Mouse (Mus musculus) heart, embryonic 15.5 days (tissue): ENCODE measurements at regions not wholly inside any gene's neighbourhood (a gene's known extent, or its start where the extent isn't known, plus 50 kb on each side); places are given as distances from the start of the nearest gene placed in this dataset.
A peak's percentile ranks its signal among the peaks of the same experiment; 100 is the strongest.

Experiments used
- ATAC-seq: fragments of 200-750 bp; cut with Nextera tagmentation; replicated peaks from 2 replicates; pipeline ENCODE4 v1.8.0; 2017; ENCODE audit warnings: low read depth, moderate TSS enrichment; ENCODE audit not compliant: insufficient number of reproducible peaks, insufficient read depth, low FRiP score
- H3K27ac ChIP-seq: fragments of 300-500 bp; sonication (generic); 2 replicates; pipeline ENCODE4 v1.5.1; 2015; ENCODE audit warnings: mild to moderate bottlenecking, inconsistent platforms
- H3K27me3 ChIP-seq: fragments of 300-500 bp; sonication (generic); 2 replicates; pipeline ENCODE4 v1.6.1; 2015; ENCODE audit warnings: inconsistent platforms
- H3K36me3 ChIP-seq: fragments of 300-500 bp; sonication (generic); 2 replicates; pipeline ENCODE4 v1.6.1; 2015; ENCODE audit warnings: mild to moderate bottlenecking, inconsistent platforms
- H3K4me1 ChIP-seq: fragments of 300-500 bp; sonication (generic); replicated peaks from 2 replicates; pipeline ENCODE4 v1.6.1; 2015; ENCODE audit warnings: inconsistent platforms
- H3K4me2 ChIP-seq: fragments of 300-500 bp; sonication (generic); 2 replicates; pipeline ENCODE4 v1.6.1; 2015; ENCODE audit warnings: inconsistent platforms, mild to moderate bottlenecking, moderate library complexity
- H3K4me3 ChIP-seq: fragments of 300-500 bp; sonication (generic); 2 replicates; pipeline ENCODE4 v1.5.1; 2015; ENCODE audit warnings: mild to moderate bottlenecking, inconsistent platforms
- H3K9ac ChIP-seq: fragments of 300-500 bp; sonication (generic); 2 replicates; pipeline ENCODE4 v1.6.1; 2015; ENCODE audit warnings: mild to moderate bottlenecking, inconsistent platforms
- H3K9me3 ChIP-seq: fragments of 300-500 bp; sonication (generic); replicated peaks from 2 replicates; pipeline ENCODE4 v1.6.1; 2016; ENCODE audit warnings: inconsistent platforms
- WGBS: fragments of 180-500 bp; shearing (Covaris S2); methylation state at CpG from one replicate; pipeline ENCODE4 v1.1.7; 2015; ENCODE audit warnings: mixed read lengths; 5-methylcytosine and 5-hydroxymethylcytosine counted together

- Histone ChIP-seq H3K27me3 (0 out of 2 replicates have a peak, but pooled peaks cover 3% of the 10 kb centered on the region), H3K4me3 (no peak overlapping the region), H3K27ac (no peak overlapping the region), H3K9ac (no peak overlapping the region), H3K36me3 (no peaks in the 10 kb centered on the region), H3K4me2 (no peak overlapping the region), H3K4me1 (peaks cover 30% of the 10 kb centered on the region), H3K9me3 (no peaks in the 10 kb centered on the region)
- no peak for ATAC-seq
- 83% methylated on average over 9 of the region's 9 CpGs for WGBS
Observed at GRCm38 (mm10) chr8:115476071-115476470, 231.5 kb downstream of the Maf start.

DNA sequence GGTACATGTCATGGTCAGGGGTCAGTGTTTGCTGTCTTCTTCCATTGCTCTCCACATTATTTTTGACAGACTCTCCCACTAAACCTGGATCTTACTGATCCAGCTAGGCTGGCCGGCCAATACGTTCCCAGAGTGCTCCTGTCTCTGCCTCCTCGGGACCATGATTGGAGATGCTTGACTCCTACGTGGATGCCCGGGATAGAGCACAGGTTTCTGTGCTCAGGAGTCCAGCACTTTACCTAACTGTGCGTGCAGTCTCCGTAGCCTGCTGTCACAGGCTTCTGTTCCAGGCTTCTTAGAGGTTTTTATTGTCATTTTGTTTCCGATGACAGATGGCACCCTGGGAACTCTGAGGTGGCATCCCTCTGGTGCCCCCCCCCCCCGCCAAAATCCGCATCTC, 232.4 kb downstream of the Maf start:
- H3K9me3 ChIP-seq: no peaks in the 10 kb centered on the region
- H3K27ac ChIP-seq: no peak overlapping the region
- no peak for ATAC-seq
- no peak overlapping the region for H3K4me3 ChIP-seq
- H3K4me1 ChIP-seq: peaks cover 21% of the 10 kb centered on the region
- H3K9ac ChIP-seq: no peak overlapping the region
- 84% methylated on average over 10 of the region's 10 CpGs for WGBS
- H3K27me3 ChIP-seq: 0 out of 2 replicates have a peak, but pooled peaks cover 3% of the 10 kb centered on the region
- no peak overlapping the region for H3K4me2 ChIP-seq
- no peaks in the 10 kb centered on the region for H3K36me3 ChIP-seq

GRCm38 (mm10) chr8:115473974-115474373, 233.6 kb downstream of the Maf start:
- Histone ChIP-seq H3K27ac (no peak overlapping the region), H3K4me1 (peaks cover 15% of the 10 kb centered on the region), H3K36me3 (no peaks in the 10 kb centered on the region), H3K27me3 (0 out of 2 replicates have a peak, but pooled peaks cover 3% of the 10 kb centered on the region), H3K9ac (no peak overlapping the region), H3K4me3 (no peak overlapping the region), H3K4me2 (peak overlapping the region; percentile 17; the same call in 1 of the 2 replicates), H3K9me3 (no peaks in the 10 kb centered on the region)
- 56% methylated on average over 8 of the region's 8 CpGs for WGBS
- no peak for ATAC-seq

DNA sequence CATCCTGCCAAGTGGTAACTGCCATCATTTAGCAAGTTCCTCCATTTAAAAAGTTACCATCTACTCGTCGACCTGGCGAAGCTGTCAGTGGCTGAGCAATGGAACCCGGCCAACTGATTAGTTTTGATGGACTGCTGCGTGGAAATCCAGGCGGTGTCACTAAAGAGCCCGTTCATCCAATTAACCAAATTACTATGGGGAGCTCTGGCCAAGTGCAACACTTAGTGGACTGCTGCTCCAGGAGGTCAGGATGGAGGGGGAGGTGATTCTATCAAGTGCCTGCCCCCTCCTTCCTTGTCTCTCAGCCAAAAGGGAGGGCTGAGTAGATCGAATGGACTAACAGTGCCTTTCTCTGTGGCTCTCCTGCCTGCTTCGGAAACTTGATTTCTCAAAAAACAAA, 241.0 kb downstream of the Maf start:
- Histone ChIP-seq H3K4me1 (peaks cover 9% of the 10 kb centered on the region; the same call in 1 of the 2 replicates), H3K36me3 (no peaks in the 10 kb centered on the region), H3K9ac (no peak overlapping the region), H3K27ac (no peak overlapping the region), H3K9me3 (no peaks in the 10 kb centered on the region), H3K4me3 (no peak overlapping the region), H3K27me3 (0 out of 2 replicates have a peak, but pooled peaks cover 4% of the 10 kb centered on the region), H3K4me2 (no peak overlapping the region)
- no peak for ATAC-seq
- 23% methylated on average over 9 of the region's 9 CpGs for WGBS

GRCm38 (mm10) chr8:115466122-115466521, 241.5 kb downstream of the Maf start:
- H3K9ac ChIP-seq: no peak overlapping the region
- H3K4me1 ChIP-seq: peaks cover 9% of the 10 kb centered on the region; the same call in 1 of the 2 replicates
- H3K4me3 ChIP-seq: no peak overlapping the region
- 73% methylated on average over 7 of the region's 7 CpGs for WGBS
- no peaks in the 10 kb centered on the region for H3K36me3 ChIP-seq
- 0 out of 2 replicates have a peak, but pooled peaks cover 4% of the 10 kb centered on the region for H3K27me3 ChIP-seq
- no peak overlapping the region for H3K4me2 ChIP-seq
- no peak for ATAC-seq
- no peak overlapping the region for H3K27ac ChIP-seq
- no peaks in the 10 kb centered on the region for H3K9me3 ChIP-seq

- Histone ChIP-seq H3K9ac (no peak overlapping the region), H3K4me3 (no peak overlapping the region), H3K36me3 (no peaks in the 10 kb centered on the region), H3K27me3 (0 out of 2 replicates have a peak, but pooled peaks cover 4% of the 10 kb centered on the region), H3K27ac (no peak overlapping the region), H3K9me3 (no peaks in the 10 kb centered on the region), H3K4me1 (peaks cover 9% of the 10 kb centered on the region; the same call in 1 of the 2 replicates), H3K4me2 (no peak overlapping the region)
- WGBS: 73% methylated on average over 6 of the region's 6 CpGs
- ATAC-seq: no peak
Observed at GRCm38 (mm10) chr8:115462657-115463056, 244.9 kb downstream of the Maf start.

DNA sequence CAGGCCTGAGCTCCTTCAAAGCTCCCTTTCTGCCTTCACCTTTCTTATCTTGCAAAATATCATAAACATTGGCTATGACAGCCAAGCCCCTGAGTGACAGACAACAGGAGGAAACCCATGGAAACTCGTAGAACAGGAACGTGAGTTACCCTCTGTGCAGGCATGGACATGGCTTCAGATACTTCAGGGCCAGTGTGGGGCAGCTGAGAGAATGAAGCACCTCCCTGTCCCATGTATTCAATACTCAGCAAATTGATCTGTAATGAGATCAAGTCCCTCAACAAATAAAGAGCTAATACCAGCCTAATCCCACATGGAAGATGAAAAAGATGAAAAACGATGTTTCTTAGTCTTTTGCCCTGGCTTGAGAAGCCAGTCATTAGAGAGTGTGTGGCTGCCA, 249.5 kb downstream of the Maf start:
- Histone ChIP-seq H3K27me3 (no peaks in the 10 kb centered on the region), H3K9me3 (no peaks in the 10 kb centered on the region), H3K4me1 (no peaks in the 10 kb centered on the region), H3K36me3 (no peaks in the 10 kb centered on the region), H3K4me2 (no peak overlapping the region), H3K27ac (no peak overlapping the region), H3K9ac (no peak overlapping the region), H3K4me3 (no peak overlapping the region)
- no peak for ATAC-seq
- 54% methylated on average over 3 of the region's 3 CpGs for WGBS

- Histone ChIP-seq H3K4me2 (no peak overlapping the region), H3K27ac (no peak overlapping the region), H3K4me3 (no peak overlapping the region), H3K9ac (no peak overlapping the region), H3K9me3 (no peaks in the 10 kb centered on the region), H3K4me1 (no peaks in the 10 kb centered on the region), H3K27me3 (no peaks in the 10 kb centered on the region), H3K36me3 (no peaks in the 10 kb centered on the region)
- no peak for ATAC-seq
- 71% methylated on average over 1 of the region's 1 CpGs for WGBS
Observed at GRCm38 (mm10) chr8:115450789-115451188, 256.8 kb downstream of the Maf start.

- Histone ChIP-seq H3K36me3 (no peaks in the 10 kb centered on the region), H3K4me2 (no peak overlapping the region), H3K4me3 (no peak overlapping the region), H3K27ac (no peak overlapping the region), H3K4me1 (no peaks in the 10 kb centered on the region), H3K27me3 (no peaks in the 10 kb centered on the region), H3K9ac (no peak overlapping the region), H3K9me3 (no peaks in the 10 kb centered on the region)
- 62% methylated on average over 3 of the region's 3 CpGs for WGBS
- ATAC-seq: no peak
Observed at GRCm38 (mm10) chr8:115448367-115448766, 259.2 kb downstream of the Maf start.

GRCm38 (mm10) chr8:115444519-115444918, 263.1 kb downstream of the Maf start:
- no peak for ATAC-seq
- H3K4me1 ChIP-seq: no peaks in the 10 kb centered on the region
- WGBS: 84% methylated on average over 5 of the region's 5 CpGs
- no peaks in the 10 kb centered on the region for H3K36me3 ChIP-seq
- no peak overlapping the region for H3K27ac ChIP-seq
- H3K4me3 ChIP-seq: no peak overlapping the region
- H3K9me3 ChIP-seq: no peaks in the 10 kb centered on the region
- H3K27me3 ChIP-seq: no peaks in the 10 kb centered on the region
- no peak overlapping the region for H3K4me2 ChIP-seq
- H3K9ac ChIP-seq: no peak overlapping the region

DNA sequence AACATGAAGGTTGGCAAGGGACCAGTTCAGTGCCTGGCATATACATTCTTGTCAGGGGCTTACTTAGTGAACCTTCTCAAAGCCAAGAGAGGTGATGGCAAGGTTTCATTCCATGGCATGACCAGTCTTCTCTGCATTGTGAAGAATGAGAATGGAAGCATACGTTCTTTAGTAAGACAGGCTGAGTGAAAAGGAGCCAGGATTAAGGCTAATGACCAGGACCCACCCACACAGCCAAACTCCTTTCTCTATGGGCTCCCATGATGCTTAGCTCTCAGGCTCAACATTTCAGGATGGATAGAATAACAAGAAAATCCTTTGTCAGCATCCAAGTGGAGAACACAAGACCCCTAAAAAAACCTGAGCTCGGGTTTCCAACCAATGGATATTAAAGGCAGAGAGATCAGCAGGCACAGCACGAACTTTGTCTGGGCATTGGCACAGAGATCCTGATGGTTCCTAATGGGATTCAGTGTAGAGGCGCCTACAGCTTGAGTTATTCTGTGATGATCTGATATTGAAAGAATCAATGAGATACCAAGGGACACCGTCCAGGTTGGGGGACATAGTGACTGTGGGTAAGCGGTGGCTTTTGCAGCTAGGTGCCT, 265.5 kb downstream of the Maf start:
- 82% methylated on average over 6 of the region's 6 CpGs for whole genome bisulfite sequencing
- Histone ChIP-seq H3K36me3 (no peaks in the 10 kb centered on the region), H3K27ac (no peak overlapping the region), H3K9me3 (no peaks in the 10 kb centered on the region), H3K4me3 (no peak overlapping the region), H3K9ac (no peak overlapping the region), H3K4me1 (no peaks in the 10 kb centered on the region), H3K27me3 (no peaks in the 10 kb centered on the region), H3K4me2 (no peak overlapping the region)
- no peak for ATAC-seq

DNA sequence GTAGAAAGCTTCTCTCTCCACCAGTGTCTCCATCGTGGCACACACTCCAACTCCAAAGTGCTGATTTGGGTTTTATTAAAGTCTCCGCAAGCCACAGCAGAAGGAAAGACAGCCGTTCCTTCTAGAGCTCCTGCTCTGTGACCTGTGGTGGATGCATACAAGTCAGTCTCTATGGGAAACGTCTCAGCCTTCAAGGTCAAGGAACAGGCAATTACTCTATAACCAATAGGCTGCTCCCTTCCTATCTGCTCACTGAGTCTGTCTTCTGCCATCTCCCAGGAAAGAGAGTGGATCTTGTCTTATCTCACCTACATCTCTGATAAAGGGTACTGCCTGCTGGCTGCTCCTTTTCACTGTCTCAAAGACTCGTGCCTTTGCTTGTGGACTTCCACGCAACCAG, 266.3 kb downstream of the Maf start:
- Histone ChIP-seq H3K4me2 (no peak overlapping the region), H3K9me3 (no peaks in the 10 kb centered on the region), H3K9ac (no peak overlapping the region), H3K27me3 (no peaks in the 10 kb centered on the region), H3K27ac (no peak overlapping the region), H3K4me1 (no peaks in the 10 kb centered on the region), H3K36me3 (no peaks in the 10 kb centered on the region), H3K4me3 (no peak overlapping the region)
- ATAC-seq: no peak
- WGBS: 56% methylated on average over 6 of the region's 6 CpGs
